Mouse (Mus musculus): Measurements from ENCODE around the gene Esm1. TPM values are rescaled to one million over a fixed set of nuclear protein-coding genes. Genes with fewer than 3 reads are reported as not detected.
A peak's percentile ranks its signal among the peaks of the same experiment; 100 is the strongest.
"Not testable (repeated sequence)": the region's sequence is repeated elsewhere in the genome, so short reads cannot be mapped to it uniquely, and the experiment has no call there.

Gene Esm1
- total RNA-seq, 2 experiments from 2014 or later = 1.6 to 3.7 TPM

DNA sequence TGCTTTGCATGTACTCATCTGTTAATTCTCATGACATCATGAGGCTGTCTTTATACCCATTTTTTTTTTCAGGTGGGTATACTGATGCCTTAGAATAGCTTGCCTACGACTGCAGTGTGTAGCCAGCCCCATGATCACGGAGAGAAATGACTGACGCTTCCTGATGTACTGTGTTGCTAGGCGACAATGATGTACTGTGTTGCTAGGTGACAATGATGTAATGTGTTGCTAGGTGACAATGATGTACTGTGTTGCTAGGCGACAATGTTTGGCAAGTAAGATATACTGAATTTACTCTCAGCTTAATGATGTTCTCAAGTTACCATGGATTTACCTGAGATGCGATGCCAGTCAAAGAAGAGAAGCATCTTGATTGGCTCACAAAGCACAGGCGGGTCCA, 16.4 kb downstream of the Esm1 start, which contains the start of gene Gzmk:
Gzmk (minus strand) TSS at position 98 of the 400 bp plus-strand sequence.
- intact Hi-C loops (cut with DNase I; ENCODE audit: low total_unique reads) = no loop called here
- DNase-seq = no peak

DNA sequence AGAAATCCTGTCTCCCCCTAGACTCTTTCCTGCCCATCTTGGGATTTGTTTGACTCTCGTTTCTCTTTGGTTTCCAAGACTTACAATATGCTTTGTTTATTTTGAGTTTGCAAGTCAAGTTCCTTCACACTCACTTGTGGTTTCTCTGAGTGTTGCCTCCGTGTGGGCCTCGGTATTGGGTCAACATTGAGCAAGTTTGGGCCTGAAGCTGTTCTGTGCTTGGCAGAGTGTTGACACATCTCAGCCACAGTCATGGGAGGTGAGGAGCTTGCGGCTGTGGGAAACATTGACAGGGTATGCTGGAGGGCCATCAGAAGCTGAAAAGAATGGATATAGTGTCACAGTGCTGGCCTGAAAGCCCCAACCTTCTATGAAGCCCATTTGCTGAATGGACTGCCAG, 17.6 kb downstream of the Esm1 start:
- intact Hi-C loops (cut with DNase I; ENCODE audit: low total_unique reads) = no loop called here
- DNase-seq = no peak

DNA sequence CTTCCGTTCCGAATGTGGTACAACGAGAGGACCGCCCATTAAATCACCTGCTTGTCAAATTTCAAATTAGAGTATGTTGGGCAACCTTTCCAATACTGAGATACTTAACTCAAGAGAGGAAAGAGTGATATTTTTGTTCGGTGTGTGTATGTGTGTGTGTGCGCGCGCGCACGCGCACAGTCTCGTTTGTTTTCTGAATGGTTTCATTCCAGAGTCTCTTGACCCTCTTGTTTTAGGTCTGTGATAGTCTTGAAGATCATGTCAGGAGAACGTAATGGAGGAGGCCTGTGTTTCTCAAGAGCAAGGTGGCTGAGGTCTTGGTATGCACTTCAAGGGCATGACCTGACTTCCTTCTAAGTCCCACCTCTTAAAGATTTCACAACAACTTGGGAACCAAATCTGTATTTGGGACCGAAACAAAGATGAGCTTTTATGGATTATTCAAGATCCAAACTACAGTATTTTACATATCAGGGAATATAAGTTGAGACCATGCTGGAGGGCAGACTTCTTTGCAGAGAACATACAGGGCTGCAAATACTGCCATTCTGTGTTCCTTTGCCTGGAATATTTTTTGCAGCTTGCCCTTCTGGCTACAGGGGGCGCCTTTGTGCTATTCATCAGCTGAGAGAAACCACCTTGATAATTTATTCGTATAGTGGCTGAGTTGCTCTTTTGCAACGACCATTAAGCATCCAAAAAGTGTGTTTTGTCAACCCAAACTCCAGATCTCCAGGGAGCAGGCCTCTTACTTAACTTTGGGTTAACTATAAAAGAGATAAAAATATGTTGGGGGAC, 18.4 kb downstream of the Esm1 start:
- DNase-seq = no peak
- intact Hi-C loops (cut with DNase I; ENCODE audit: low total_unique reads) = no loop called here

DNA sequence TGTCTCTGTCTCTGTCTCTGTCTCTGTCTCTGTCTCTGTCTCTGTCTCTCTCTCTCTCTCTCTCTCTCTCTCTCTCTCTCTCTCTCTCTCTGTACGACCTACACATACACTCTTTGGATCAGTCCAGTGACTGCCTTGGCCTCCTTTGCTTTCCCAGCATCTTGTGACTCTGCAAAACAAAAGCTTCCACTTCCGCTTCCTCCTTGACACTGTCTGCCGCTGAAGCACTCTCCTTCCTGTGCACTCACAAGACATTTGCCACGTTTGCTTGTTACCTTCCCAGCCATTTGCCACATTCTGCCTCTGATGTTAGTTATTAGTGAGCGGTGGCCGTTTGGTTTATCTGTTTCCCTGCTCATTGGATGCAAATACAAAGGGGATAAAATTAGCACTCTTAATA, 32.7 kb downstream of the Esm1 start:
- intact Hi-C loops (cut with DNase I; ENCODE audit: low total_unique reads) = no loop called here
- DNase-seq = no peak

DNA sequence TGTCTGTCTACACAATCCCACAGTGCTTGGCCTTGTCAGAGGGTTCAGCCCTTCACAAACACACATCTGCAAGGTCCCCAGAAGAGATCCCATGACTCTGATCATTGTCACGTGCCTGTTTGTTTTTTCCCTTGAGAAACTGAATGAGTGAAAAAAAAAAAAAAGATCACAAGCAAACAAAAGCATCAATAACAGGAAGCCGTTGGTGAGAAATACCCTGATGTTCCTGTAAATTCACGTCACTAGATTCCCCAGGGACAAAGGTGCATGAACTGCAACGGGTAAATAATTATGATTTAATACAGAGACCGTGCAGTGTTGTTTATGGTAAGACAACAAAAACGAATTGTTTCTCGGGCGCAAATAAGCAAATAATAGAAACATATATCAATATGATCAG, 35.6 kb downstream of the Esm1 start:
- DNase-seq = no peak
- intact Hi-C loops (cut with DNase I; ENCODE audit: low total_unique reads) = no loop called here

DNA sequence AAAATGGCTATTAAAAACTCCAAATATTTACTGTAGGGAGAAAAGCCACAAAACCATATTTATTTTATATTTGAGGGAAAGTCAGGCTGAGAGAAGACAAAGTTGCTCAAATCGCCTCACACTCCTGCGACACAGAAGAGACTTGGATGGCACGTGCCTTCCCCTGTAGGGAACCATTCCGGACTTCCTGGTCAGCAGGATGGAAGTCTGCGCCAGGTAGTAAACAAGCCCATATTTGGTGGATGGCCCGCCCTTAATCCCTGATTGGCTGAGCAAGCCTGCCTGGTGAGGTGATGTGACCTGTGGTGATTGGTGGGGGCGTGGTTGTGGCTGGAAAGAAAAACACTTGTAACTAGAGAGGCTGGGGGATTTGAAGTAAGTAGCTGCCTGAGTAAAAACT, 43.1 kb downstream of the Esm1 start:
- DNase-seq; intact Hi-C loops (cut with DNase I; ENCODE audit: low total_unique reads): not testable (repeated sequence)

DNA sequence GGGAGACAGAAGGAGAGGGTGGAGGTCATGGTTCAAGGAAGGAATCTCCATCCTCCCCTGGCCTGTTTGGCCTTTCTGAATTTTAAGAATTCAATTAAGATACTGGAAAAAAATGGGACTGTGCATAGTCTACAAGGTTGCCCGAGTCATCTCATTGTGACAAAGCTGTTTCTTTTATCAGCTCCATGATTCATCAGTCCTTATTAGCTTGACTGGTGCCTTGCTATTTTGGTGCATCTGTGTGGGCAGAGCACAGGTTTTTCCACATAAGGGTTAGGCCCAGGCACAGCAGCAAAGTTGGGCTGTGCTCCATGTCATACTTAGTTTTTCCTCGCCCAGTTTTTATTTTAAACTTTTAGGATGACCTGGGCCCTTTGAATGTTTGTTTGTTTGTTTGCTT, 47.3 kb downstream of the Esm1 start:
- intact Hi-C loops (cut with DNase I; ENCODE audit: low total_unique reads) = no loop called here
- DNase-seq = no peak

DNA sequence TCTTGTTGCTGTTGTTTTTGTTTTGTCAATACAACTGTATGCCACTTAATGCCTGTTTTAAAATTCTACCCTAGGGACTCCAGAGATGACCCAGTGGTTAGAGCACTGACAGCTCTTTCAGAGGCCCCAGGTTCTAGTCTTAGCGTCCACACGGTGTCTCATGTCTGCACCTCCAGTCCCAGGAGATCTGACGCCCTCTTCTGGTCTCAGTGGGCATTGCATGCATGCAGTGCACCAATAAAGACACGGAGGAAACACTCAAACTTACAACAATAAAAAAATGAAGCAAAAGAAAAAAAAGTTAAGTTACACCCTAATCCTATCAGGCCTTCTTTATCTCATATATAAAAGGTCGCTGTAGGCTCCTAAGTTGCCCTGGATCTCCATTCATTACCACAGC, 47.7 kb downstream of the Esm1 start:
- intact Hi-C loops (cut with DNase I; ENCODE audit: low total_unique reads) = no loop called here
- DNase-seq = no peak

DNA sequence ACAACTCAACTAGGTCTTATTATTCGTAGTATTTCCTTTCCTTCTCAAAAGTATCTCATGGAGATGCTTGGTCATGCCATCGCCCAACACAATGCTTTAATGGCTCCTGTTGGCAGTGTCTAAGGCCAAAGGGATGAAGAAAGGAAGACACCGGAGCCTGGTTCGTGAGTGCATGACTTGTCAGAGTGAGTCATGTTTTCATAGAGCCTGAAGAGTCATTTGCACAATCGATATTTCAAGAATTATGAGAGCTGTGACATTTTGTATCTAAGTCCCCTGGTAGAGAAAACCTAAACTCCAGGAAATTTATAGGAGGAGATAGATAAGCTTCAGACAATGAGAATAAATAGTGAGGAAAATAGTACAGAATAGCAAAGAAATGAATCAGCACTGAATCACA, 49.8 kb downstream of the Esm1 start:
- intact Hi-C loops (cut with DNase I; ENCODE audit: low total_unique reads) = no loop called here
- no peak for DNase-seq

DNA sequence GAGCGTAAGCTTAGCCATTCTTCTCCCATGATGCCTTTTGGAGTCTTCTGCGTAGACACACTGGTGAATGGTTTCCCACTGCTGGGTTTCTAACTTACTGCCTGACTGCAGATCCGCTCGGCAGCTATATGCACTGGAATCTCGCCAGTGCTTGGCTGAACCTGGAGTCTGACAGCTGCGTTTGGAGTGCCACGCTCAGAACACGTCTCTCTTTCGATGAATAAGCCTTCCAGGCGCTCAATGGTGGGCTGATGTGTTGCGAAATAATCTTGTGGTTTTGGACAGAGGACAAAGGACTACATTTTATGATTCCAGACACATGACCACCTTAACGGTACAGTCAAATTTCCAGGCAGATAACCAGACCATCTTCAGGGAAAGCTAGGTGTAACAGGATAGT, 53.4 kb downstream of the Esm1 start:
- no peak for DNase-seq
- intact Hi-C loops (cut with DNase I; ENCODE audit: low total_unique reads) = loop anchor here (5.0 kb wide), 1 partner anchor 216 kb away; the partner anchor contains the start of gene Gpx8

DNA sequence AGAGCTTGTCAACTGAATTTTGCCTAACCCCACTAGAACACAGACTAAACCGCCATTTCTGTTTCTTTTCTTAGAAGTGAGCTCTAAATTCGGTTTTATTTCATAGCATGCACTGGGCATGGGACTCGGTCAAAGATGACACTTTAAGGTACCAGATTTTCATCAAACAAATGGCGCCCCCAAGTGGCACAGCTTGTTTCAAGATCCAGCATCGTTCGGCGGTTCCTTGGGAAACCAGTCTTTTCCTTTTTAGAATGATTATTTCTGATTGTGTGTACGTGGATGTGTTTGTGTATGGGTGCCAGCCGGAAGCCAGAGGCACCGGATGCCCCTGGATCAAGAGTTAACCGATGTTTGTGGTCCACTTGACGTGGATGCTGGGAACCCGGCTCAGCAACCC, 55.8 kb downstream of the Esm1 start:
- intact Hi-C loops (cut with DNase I; ENCODE audit: low total_unique reads) = loop anchor here (5.0 kb wide), 1 partner anchor 352 kb away; the partner anchor contains the start of gene Snx18
- DNase-seq = peak; percentile 22

DNA sequence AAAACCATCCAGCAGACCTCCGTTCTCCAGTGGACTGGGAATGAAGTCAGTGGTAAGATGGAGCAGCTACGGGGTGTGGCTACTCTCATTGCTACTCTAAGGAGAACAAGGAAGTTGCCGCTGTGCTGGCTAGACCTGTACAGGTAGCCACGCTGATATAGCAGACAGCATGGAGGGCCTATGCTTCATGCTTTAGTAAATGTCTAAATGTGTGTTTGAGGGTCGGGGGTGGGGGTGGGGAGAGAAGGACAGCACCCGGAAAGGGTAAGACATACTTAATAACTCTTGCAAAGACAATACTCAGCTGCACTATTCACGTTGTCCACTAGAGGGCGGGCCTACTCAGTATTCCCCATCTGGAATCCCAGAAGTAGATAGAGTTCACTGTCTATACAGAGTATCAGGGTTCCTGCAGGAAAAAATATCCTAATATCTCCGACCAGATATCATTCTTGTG, 57.1 kb downstream of the Esm1 start:
- DNase-seq = peak; percentile 70
- intact Hi-C loops (cut with DNase I; ENCODE audit: low total_unique reads) = loop anchor here (5.0 kb wide), 1 partner anchor 351 kb away; the partner anchor contains the start of gene Snx18

DNA sequence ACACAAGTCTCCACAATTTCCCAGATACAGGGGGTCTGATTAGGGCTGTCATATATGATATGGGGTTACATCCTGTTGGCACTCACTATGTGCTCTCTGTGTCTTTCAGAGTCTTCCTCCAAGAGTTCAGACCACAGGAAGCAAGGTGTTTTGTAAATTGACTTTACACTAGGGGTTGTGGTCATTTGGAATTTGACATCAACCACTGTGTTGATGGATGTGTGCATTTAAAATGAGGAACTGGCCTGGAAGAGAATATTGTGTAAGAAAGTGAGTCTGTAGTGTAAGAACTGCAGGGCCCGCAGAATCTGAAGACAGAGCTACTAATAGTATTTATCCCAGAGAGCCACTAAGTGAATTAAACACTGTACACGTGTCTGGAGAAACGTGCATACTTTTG, 57.7 kb downstream of the Esm1 start:
- intact Hi-C loops (cut with DNase I; ENCODE audit: low total_unique reads) = loop anchor here (5.0 kb wide), 1 partner anchor 350 kb away; the partner anchor contains the start of gene Snx18
- DNase-seq = no peak

Other genes with a start within 250 kb of the Esm1 start
- gene Ccno, start 221.9 kb upstream of the Esm1 start, total RNA-seq (2021) = under 1 TPM in 1 of 2 experiments, not detected in 1; 0.18 TPM
- gene Mcidas, start 215.8 kb upstream of the Esm1 start, total RNA-seq (2021) = not detected
- not detected for gene Cdc20b, start 174.5 kb upstream of the Esm1 start, total RNA-seq (2021)
- gene Gpx8, start 163.2 kb upstream of the Esm1 start, total RNA-seq (2021) = 10 to 100 TPM; 20.8 to 27.5 TPM
- not detected for gene Gzma, start 108.7 kb upstream of the Esm1 start, total RNA-seq (2021)
- not detected for gene Gzmk, start 16.2 kb downstream of the Esm1 start, total RNA-seq (2021)
- 1 to 10 TPM; 2.0 to 3.1 TPM for gene BC067074, start 83.5 kb downstream of the Esm1 start, total RNA-seq (2021)

Data from gastrocnemius, postnatal 14 days (tissue).